Mouse (Mus musculus): ENCODE measurements around the gene Camk2g. TPM values are rescaled to one million over a fixed set of nuclear protein-coding genes. Genes with fewer than 3 reads are reported as not detected.
A peak's percentile ranks its signal among the peaks of the same experiment; 100 is the strongest.

Gene Camk2g
- total and polyA plus RNA-seq, 2 experiments from 2014 or later: 204 to 291 TPM

DNA sequence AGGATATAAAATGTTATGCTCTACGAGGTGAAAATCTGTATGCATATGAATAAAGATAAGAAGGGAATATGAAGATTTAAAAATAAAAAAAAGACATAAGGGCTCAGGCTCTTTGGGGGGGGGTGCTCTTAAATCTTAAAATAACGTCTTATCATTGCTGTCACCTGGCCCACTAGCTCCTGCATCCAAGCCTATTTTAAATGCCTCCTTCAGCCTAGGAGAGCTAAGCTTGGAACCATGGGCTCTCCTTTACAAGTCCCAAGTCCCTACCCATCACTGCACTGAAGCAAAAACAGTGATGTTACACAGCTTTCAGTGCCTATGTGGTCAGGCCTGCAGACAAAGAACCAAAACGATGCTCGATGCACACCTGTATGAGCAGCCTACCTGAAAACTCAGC is 4.3 kb downstream of the Camk2g start:
- 90% methylated on average over 4 of the region's 4 CpGs for WGBS
- peaks cover 14% of the 10 kb centered on the region for H3K4me1 ChIP-seq (ENCODE audit: insufficient read depth, low read length)
- no peak for TF ChIP-seq CTCF (IDR thresholded peaks at IDR 0.05; ENCODE audit: low read depth)
- ATAC-seq (no peak), DNase-seq (ENCODE audit: low spot score) (no peak)
- peaks cover 30% of the 10 kb centered on the region; the same call in 1 of the 2 replicates for H3K36me3 ChIP-seq (ENCODE audit: insufficient read depth, low read length)
- H3K4me3 ChIP-seq (ENCODE audit: low read length): no peak overlapping the region
- no peaks in the 10 kb centered on the region for H3K9me3 ChIP-seq (ENCODE audit: low read length)
- no peak overlapping the region for H3K9ac ChIP-seq (replicated peaks; ENCODE audit: low read length)
- no peak overlapping the region for H3K27ac ChIP-seq
- H3K27me3 ChIP-seq (ENCODE audit: insufficient read depth, low read length): no peaks in the 10 kb centered on the region
- no peak overlapping the region for H3K4me2 ChIP-seq (ENCODE audit: low read depth, low read length)

DNA sequence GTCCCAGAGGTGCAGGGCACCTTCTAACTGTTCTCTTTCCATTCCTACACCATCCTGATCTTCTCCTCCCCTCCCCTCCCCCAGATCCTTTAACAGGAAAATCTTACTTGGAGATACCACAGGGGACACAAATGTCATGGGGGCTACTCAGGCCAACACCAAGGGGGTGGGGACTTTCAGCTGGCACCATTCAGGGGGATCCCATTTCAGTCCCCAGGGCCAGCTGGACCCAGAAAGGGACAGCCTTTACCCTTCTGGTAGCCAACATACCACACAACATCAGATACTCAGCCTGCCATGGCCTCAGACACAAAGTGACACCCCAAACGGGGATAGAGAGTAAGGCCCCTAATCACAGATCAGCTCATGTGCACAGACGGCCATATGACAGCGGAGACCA is 5.7 kb downstream of the Camk2g start:
- H3K4me1 ChIP-seq (ENCODE audit: insufficient read depth, low read length): peaks cover 14% of the 10 kb centered on the region
- H3K9ac ChIP-seq (replicated peaks; ENCODE audit: low read length): no peak overlapping the region
- DNase-seq (ENCODE audit: low spot score) (no peak), ATAC-seq (no peak)
- no peaks in the 10 kb centered on the region for H3K9me3 ChIP-seq (ENCODE audit: low read length)
- no peak overlapping the region for H3K4me3 ChIP-seq (ENCODE audit: low read length)
- H3K36me3 ChIP-seq (ENCODE audit: insufficient read depth, low read length): peaks cover 32% of the 10 kb centered on the region; the same call in 1 of the 2 replicates
- no peak overlapping the region for H3K27ac ChIP-seq
- H3K4me2 ChIP-seq (ENCODE audit: low read depth, low read length): no peak overlapping the region
- no peaks in the 10 kb centered on the region for H3K27me3 ChIP-seq (ENCODE audit: insufficient read depth, low read length)
- no peak for TF ChIP-seq CTCF (IDR thresholded peaks at IDR 0.05; ENCODE audit: low read depth)
- WGBS: 79% methylated on average over 3 of the region's 3 CpGs

DNA sequence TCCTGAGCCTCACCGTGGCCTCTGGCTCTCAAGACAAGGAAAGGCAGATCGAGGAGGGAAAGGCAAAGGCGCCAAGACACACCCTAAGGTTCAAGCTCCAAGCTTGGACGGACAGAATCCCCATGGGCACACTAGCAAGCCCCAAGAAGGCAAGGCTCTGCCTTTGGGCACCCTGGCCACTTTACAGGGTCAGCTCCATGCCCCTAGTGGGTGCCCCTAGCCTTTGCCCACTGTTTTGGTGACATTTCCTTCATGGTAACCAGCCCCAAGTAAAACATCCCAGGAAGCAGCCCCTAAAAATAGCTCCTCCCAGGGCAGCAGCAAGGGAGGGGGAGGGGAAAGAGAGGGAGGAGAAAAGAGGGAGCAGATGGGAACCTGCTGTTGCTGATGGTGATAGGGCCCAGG is 7.3 kb downstream of the Camk2g start:
- WGBS: 80% methylated on average over 4 of the region's 4 CpGs
- no peak for TF ChIP-seq CTCF (IDR thresholded peaks at IDR 0.05; ENCODE audit: low read depth)
- no peak overlapping the region for H3K4me3 ChIP-seq (ENCODE audit: low read length)
- no peak overlapping the region for H3K27ac ChIP-seq
- peaks cover 39% of the 10 kb centered on the region; the same call in 1 of the 2 replicates for H3K36me3 ChIP-seq (ENCODE audit: insufficient read depth, low read length)
- no peak for ATAC-seq
- peaks cover 6% of the 10 kb centered on the region; the same call in 1 of the 2 replicates for H3K4me1 ChIP-seq (ENCODE audit: insufficient read depth, low read length)
- H3K9me3 ChIP-seq (ENCODE audit: low read length): no peaks in the 10 kb centered on the region
- H3K9ac ChIP-seq (replicated peaks; ENCODE audit: low read length): no peak overlapping the region
- DNase-seq (ENCODE audit: low spot score): no peak
- no peaks in the 10 kb centered on the region for H3K27me3 ChIP-seq (ENCODE audit: insufficient read depth, low read length)
- no peak overlapping the region for H3K4me2 ChIP-seq (ENCODE audit: low read depth, low read length)

DNA sequence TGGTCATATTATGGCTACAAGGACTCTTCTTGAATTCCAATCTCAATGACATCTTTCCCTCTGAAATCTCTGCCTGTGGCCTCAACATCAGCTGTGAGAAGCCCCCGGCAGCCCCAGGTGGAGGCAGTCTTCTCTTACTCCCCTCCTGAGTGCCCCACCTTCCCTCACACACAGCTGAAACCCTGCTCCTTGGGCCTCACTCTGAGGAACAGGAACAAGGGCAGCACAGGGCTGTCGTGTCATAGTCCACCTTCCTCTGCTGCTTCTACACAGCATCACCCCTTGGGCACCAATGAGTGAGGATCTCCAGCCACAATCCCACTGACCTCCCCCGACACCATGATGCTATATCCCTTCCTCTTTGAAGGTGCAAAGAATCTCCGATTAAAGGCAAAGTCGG is 7.9 kb downstream of the Camk2g start:
- H3K9ac ChIP-seq (replicated peaks; ENCODE audit: low read length): no peak overlapping the region
- 86% methylated on average over 5 of the region's 5 CpGs for WGBS
- peaks cover 39% of the 10 kb centered on the region; the same call in 1 of the 2 replicates for H3K36me3 ChIP-seq (ENCODE audit: insufficient read depth, low read length)
- H3K4me2 ChIP-seq (ENCODE audit: low read depth, low read length): no peak overlapping the region
- H3K4me3 ChIP-seq (ENCODE audit: low read length): no peak overlapping the region
- no peak for TF ChIP-seq CTCF (IDR thresholded peaks at IDR 0.05; ENCODE audit: low read depth)
- no peaks in the 10 kb centered on the region for H3K27me3 ChIP-seq (ENCODE audit: insufficient read depth, low read length)
- 0 out of 2 replicates have a peak overlapping the region, but pooled peaks have one; percentile 41 for H3K27ac ChIP-seq
- H3K4me1 ChIP-seq (ENCODE audit: insufficient read depth, low read length): peaks cover 6% of the 10 kb centered on the region; the same call in 1 of the 2 replicates
- DNase-seq (ENCODE audit: low spot score) (no peak), ATAC-seq (no peak)
- H3K9me3 ChIP-seq (ENCODE audit: low read length): no peaks in the 10 kb centered on the region

DNA sequence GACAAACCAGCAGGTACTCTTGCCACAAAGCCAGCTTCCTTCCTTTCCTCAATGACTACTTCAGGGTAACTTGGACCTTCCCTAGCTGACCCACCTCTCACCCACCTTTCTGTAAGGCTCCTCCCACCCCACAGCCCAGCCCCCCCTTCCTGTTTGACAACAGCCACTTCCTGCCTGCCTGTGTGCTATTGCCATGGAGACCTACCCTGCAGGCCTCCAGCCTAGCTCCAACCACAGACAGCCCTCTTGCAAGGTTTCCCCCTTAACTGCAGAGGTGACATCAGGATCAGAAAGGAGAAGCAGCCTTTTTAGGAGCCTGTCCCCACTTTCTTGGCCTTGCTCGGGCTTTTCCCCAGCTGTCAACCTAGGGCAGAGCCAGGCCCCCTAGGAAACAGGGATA is 8.7 kb downstream of the Camk2g start:
- 83% methylated on average over 1 of the region's 1 CpGs for WGBS
- Histone ChIP-seq H3K27ac (peak overlapping the region; percentile 41; the same call in 1 of the 2 replicates), H3K27me3 (ENCODE audit: insufficient read depth, low read length) (no peaks in the 10 kb centered on the region), H3K4me1 (ENCODE audit: insufficient read depth, low read length) (peaks cover 6% of the 10 kb centered on the region; the same call in 1 of the 2 replicates), H3K9ac (replicated peaks; ENCODE audit: low read length) (no peak overlapping the region), H3K36me3 (ENCODE audit: insufficient read depth, low read length) (peaks cover 32% of the 10 kb centered on the region; the same call in 1 of the 2 replicates), H3K4me3 (ENCODE audit: low read length) (no peak overlapping the region), H3K9me3 (ENCODE audit: low read length) (no peaks in the 10 kb centered on the region), H3K4me2 (ENCODE audit: low read depth, low read length) (no peak overlapping the region)
- ATAC-seq (no peak), DNase-seq (ENCODE audit: low spot score) (no peak)
- TF ChIP-seq CTCF (IDR thresholded peaks at IDR 0.05; ENCODE audit: low read depth): no peak

DNA sequence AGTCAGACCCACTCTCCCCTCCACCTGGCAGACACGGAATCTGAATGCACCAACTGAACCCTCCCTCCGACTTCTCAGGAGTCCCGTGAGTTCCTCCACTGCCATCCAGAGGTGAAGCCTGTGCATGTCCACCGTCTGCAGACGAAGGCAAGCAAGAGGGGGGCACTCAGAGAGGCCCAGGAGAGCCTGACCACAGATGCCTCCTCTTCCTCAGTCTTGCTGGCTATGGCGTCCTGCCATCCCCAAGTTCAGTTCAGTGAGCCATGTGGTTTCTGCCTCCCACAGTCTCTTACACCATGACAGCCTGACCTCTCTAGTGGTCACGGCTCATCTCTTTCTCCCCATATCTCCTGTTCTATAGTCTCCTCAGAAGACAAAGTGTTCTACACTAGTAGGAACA is 9.2 kb downstream of the Camk2g start:
- DNase-seq (ENCODE audit: low spot score): no peak
- WGBS: 77% methylated on average over 7 of the region's 7 CpGs
- peaks cover 6% of the 10 kb centered on the region; the same call in 1 of the 2 replicates for H3K4me1 ChIP-seq (ENCODE audit: insufficient read depth, low read length)
- no peak overlapping the region for H3K4me2 ChIP-seq (ENCODE audit: low read depth, low read length)
- H3K27me3 ChIP-seq (ENCODE audit: insufficient read depth, low read length): no peaks in the 10 kb centered on the region
- TF ChIP-seq CTCF (IDR thresholded peaks at IDR 0.05; ENCODE audit: low read depth): peak; percentile 18
- H3K9ac ChIP-seq (replicated peaks; ENCODE audit: low read length): no peak overlapping the region
- H3K27ac ChIP-seq: no peak overlapping the region
- H3K36me3 ChIP-seq (ENCODE audit: insufficient read depth, low read length): peaks cover 27% of the 10 kb centered on the region; the same call in 1 of the 2 replicates
- H3K9me3 ChIP-seq (ENCODE audit: low read length): no peaks in the 10 kb centered on the region
- no peak overlapping the region for H3K4me3 ChIP-seq (ENCODE audit: low read length)
- no peak; the same call in 1 of the 2 replicates for ATAC-seq

DNA sequence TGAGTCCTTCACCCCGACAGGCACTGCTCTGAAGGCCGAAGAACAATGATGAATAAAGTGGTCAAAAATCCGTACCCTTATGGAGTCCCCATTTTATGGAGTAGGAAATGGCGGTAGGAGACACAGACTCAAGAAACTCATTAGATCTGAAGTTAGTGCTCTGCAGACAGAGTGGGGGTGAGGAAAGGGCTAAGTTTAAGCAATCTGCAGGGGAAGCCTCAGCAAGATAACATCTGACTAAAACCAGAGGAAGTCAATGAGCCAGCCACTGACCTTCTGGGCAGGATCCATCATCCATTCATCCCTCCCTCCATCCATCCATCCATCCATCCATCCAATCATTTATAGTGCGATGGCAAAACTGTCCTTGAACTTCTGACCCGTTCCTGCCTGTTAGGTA is 10.4 kb downstream of the Camk2g start:
- Histone ChIP-seq H3K27me3 (ENCODE audit: insufficient read depth, low read length) (no peaks in the 10 kb centered on the region), H3K4me3 (ENCODE audit: low read length) (no peak overlapping the region), H3K36me3 (ENCODE audit: insufficient read depth, low read length) (peaks cover 20% of the 10 kb centered on the region; the same call in 1 of the 2 replicates), H3K4me2 (ENCODE audit: low read depth, low read length) (no peak overlapping the region), H3K4me1 (ENCODE audit: insufficient read depth, low read length) (peaks cover 6% of the 10 kb centered on the region; the same call in 1 of the 2 replicates), H3K27ac (no peak overlapping the region; the same call in 1 of the 2 replicates), H3K9me3 (ENCODE audit: low read length) (no peaks in the 10 kb centered on the region), H3K9ac (replicated peaks; ENCODE audit: low read length) (no peak overlapping the region)
- whole genome bisulfite sequencing: 93% methylated on average over 6 of the region's 6 CpGs
- no peak for TF ChIP-seq CTCF (IDR thresholded peaks at IDR 0.05; ENCODE audit: low read depth)
- DNase-seq (ENCODE audit: low spot score) (no peak), ATAC-seq (no peak)
